Mouse (Mus musculus) macrophage (primary cell): ENCODE measurements around the gene Otulinl. TPM values are rescaled to one million over a fixed set of nuclear protein-coding genes. Genes with fewer than 3 reads are reported as not detected.
A peak's percentile ranks its signal among the peaks of the same experiment; 100 is the strongest.
"Not testable (repeated sequence)": the region's sequence is repeated elsewhere in the genome, so short reads cannot be mapped to it uniquely, and the experiment has no call there.

ENCODE experiments used
- H3K27ac ChIP-seq: fragments of 350-480 bp; formaldehyde crosslinking; 2 replicates; pipeline ENCODE4 v1.9.0; 2021
- H3K36me3 ChIP-seq: fragments of 350-480 bp; formaldehyde crosslinking; 2 replicates; pipeline ENCODE4 v1.9.0; 2021; ENCODE audit errors: inconsistent target
- H3K4me3 ChIP-seq: fragments of 350-480 bp; formaldehyde crosslinking; 2 replicates; pipeline ENCODE4 v1.9.0; 2021; ENCODE audit errors: inconsistent target
- H3K79me2 ChIP-seq: fragments of 350-480 bp; formaldehyde crosslinking; 2 replicates; pipeline ENCODE4 v1.9.0; 2021; ENCODE audit errors: inconsistent target
- WGBS: methylation state at CpG from one replicate; pipeline ENCODE4 v1.1.7; 2026; ENCODE audit warnings: inconsistent platforms; ENCODE audit not compliant: missing documents; 5-methylcytosine and 5-hydroxymethylcytosine counted together
- polyA plus RNA-seq: library from polyadenylated mRNA; stranded (reverse); fragments of 250-400 nt; gene quantifications from 3 replicates; pipeline ENCODE4 v1.2.4, GENCODE M21; 2018; ENCODE audit warnings: inconsistent platforms
- total RNA-seq, 78 experiments: library from RNA; depleted of rRNA; stranded (reverse); fragments of 250-400 nt; gene quantifications; 1 replicate in 9 of 78; 2 replicates in 24 of 78; 3 replicates in 43 of 78; 4 replicates in 2 of 78; pipeline ENCODE4 v1.2.4; 2018; ENCODE audit warnings: inconsistent platforms in 56 of 78

Gene Otulinl
- 100 to 1,000 TPM in 8 of 26 experiments, 10 to 100 TPM in 18; 19.8 to 170 (median 74.5) TPM for total RNA-seq (2018; cell fraction: chromatin; rRNA removed)
- total RNA-seq (2018; cell fraction: cytosol; rRNA removed), result 100 to 1,000 TPM in 9 of 26 experiments, 10 to 100 TPM in 17; 38.0 to 139 (median 90.4) TPM
- 100 to 1,000 TPM in 12 of 26 experiments, 10 to 100 TPM in 14; 31.4 to 206 (median 98.5) TPM for total RNA-seq (2018; cell fraction: nucleus; rRNA removed)
- 61.1 to 168 TPM (median 87.5 TPM) in 3 replicates for polyA plus RNA-seq

DNA sequence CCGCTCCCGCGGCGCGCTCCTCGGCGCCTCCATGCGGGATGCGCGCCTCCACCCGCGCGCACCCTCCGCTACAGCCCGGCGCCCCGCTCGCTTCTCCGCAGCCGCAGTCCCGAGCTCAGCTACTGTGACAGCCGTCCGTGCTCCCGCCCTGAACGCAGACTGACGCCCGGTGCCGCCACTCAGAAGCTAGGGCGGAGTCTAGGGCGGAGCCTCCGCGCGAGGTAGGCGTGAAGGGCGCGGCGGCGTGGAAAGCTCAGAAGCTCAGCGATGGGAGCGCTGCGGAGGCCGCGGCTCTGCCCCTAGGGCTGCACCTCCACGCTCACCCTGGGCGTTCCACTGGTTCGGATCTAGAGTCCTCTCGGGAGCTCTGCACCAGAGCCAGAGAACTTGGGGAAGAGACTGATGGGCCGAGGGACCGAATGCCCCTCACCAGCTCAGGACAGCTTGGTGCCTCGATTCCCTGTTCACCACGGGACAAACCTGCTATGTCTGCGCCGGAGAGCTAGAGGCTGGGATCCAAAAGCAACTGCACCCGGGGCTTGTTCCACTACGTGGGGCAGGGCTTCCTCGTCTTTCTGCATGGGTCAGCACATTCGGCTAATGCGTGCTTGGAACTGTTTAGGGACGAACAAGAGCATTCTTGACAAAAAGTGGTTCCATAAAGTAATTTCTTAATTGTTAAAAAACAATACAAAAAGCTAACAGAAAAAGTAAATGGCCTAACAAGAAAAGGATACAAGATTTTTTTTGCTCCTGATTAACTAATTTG is at the start of gene Otulinl:
Gene Otulinl, minus strand, starts transcription at position 161 of the 769 bp plus-strand sequence.
- H3K36me3 ChIP-seq, result no peaks in the 10 kb centered on the region
- WGBS, result 3% methylated on average over 56 of the region's 59 CpGs
- H3K4me3 ChIP-seq, result peak within 1 kb of the TSS; percentile 77
- peak within 1 kb of the TSS; percentile 84 for H3K27ac ChIP-seq
- H3K79me2 ChIP-seq, result peaks cover 46% of the 10 kb centered on the region

GRCm38 (mm10) chr15:27726228-27726627 is 44.8 kb upstream of the Otulinl start:
- Histone ChIP-seq H3K4me3 (no peak overlapping the region), H3K27ac (peak overlapping the region; percentile 97), H3K36me3 (no peaks in the 10 kb centered on the region), H3K79me2 (no peaks in the 10 kb centered on the region)
- 16% methylated on average over 6 of the region's 6 CpGs for WGBS

- H3K27ac ChIP-seq, result peak overlapping the region; percentile 97
- H3K36me3 ChIP-seq, result no peaks in the 10 kb centered on the region
- 21% methylated on average over 9 of the region's 9 CpGs for WGBS
- H3K4me3 ChIP-seq, result no peak overlapping the region
- no peaks in the 10 kb centered on the region for H3K79me2 ChIP-seq
Observed at GRCm38 (mm10) chr15:27724796-27725680, 43.7 kb upstream of the Otulinl start.

- Histone ChIP-seq H3K27ac (peak overlapping the region; percentile 97), H3K79me2 (no peaks in the 10 kb centered on the region), H3K4me3 (no peak overlapping the region), H3K36me3 (no peaks in the 10 kb centered on the region)
- 20% methylated on average over 6 of the region's 6 CpGs for WGBS
Observed at GRCm38 (mm10) chr15:27724298-27724697, 42.9 kb upstream of the Otulinl start.

- H3K27ac ChIP-seq, result peak overlapping the region; percentile 97
- H3K4me3 ChIP-seq, result no peak overlapping the region
- no peaks in the 10 kb centered on the region for H3K36me3 ChIP-seq
- WGBS, result 72% methylated on average over 6 of the region's 6 CpGs
- no peaks in the 10 kb centered on the region for H3K79me2 ChIP-seq
Observed at GRCm38 (mm10) chr15:27723746-27724145, 42.4 kb upstream of the Otulinl start.

- H3K4me3 ChIP-seq, H3K36me3 ChIP-seq, H3K27ac ChIP-seq, H3K79me2 ChIP-seq: not testable (repeated sequence)
- WGBS, result 98% methylated on average over 6 of the region's 8 CpGs
Observed at GRCm38 (mm10) chr15:27720297-27720696, 38.9 kb upstream of the Otulinl start.

GRCm38 (mm10) chr15:27718668-27719067 is 37.3 kb upstream of the Otulinl start:
- 89% methylated on average over 7 of the region's 7 CpGs for WGBS
- H3K4me3 ChIP-seq, result no peak overlapping the region
- no peaks in the 10 kb centered on the region for H3K79me2 ChIP-seq
- H3K27ac ChIP-seq, result no peak overlapping the region
- H3K36me3 ChIP-seq, result no peaks in the 10 kb centered on the region

GRCm38 (mm10) chr15:27715331-27715730 is 34.0 kb upstream of the Otulinl start:
- WGBS, result 30% methylated on average over 3 of the region's 3 CpGs
- Histone ChIP-seq H3K36me3 (no peaks in the 10 kb centered on the region), H3K27ac (peak overlapping the region; percentile 25), H3K4me3 (no peak overlapping the region), H3K79me2 (no peaks in the 10 kb centered on the region)

GRCm38 (mm10) chr15:27710698-27711097 is 29.3 kb upstream of the Otulinl start:
- Histone ChIP-seq H3K4me3 (no peak overlapping the region), H3K79me2 (no peaks in the 10 kb centered on the region)
- WGBS, result 94% methylated on average over 7 of the region's 9 CpGs

DNA sequence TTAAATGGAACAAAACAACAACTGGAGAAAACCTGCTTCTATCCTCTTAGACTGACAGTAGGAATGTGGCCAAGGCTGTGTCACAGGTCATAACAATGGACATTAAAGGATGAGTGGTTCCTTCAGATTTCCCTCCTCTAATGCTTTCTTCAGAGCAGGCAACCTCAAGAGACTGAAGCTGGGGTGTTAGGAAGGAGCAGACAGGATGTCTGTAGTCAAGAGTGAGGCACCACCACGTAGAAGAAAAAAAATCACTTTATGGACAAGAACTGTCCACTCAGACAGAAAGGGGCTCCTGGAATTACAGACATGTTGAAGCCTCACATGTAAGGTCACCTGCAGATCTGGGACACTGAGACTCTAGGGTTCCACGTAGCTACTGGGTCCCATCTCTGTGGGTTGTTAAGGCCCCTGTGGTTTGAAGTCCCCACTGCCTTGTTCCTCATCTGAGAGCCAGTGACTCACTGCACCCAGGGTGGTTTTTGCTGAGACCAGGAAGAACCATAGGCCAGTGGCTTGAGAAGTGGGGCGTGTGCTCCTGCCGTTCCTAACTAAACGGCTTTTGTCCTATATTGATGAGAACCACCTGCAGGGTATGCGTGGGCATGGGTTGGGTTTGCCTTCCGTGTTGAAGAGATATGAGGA is 27.7 kb upstream of the Otulinl start:
- 9% methylated on average over 7 of the region's 7 CpGs for WGBS
- H3K36me3 ChIP-seq, result no peaks in the 10 kb centered on the region
- no peak overlapping the region for H3K4me3 ChIP-seq
- H3K27ac ChIP-seq, result peak overlapping the region; percentile 96
- no peaks in the 10 kb centered on the region for H3K79me2 ChIP-seq

More at GRCm38 (mm10) chr15:27710698-27711097, 29.3 kb upstream of the Otulinl start:
- Histone ChIP-seq H3K27ac (no peak overlapping the region), H3K36me3 (no peaks in the 10 kb centered on the region)

GRCm38 (mm10) chr15:27708499-27708898 is 27.1 kb upstream of the Otulinl start:
- Histone ChIP-seq H3K79me2 (no peaks in the 10 kb centered on the region), H3K36me3 (no peaks in the 10 kb centered on the region), H3K4me3 (no peak overlapping the region), H3K27ac (peak overlapping the region; percentile 96)
- WGBS, result 0% methylated on average over 1 of the region's 3 CpGs

- Histone ChIP-seq H3K4me3 (no peak overlapping the region), H3K27ac (peak overlapping the region; percentile 98), H3K79me2 (no peaks in the 10 kb centered on the region), H3K36me3 (no peaks in the 10 kb centered on the region)
- WGBS, result 0% methylated on average over 1 of the region's 1 CpGs
Observed at GRCm38 (mm10) chr15:27702972-27703313, 21.6 kb upstream of the Otulinl start.

- Histone ChIP-seq H3K27ac (peak overlapping the region; percentile 98), H3K4me3 (no peak overlapping the region)
- WGBS, result 3% methylated on average over 11 of the region's 11 CpGs
Observed at GRCm38 (mm10) chr15:27702031-27702971, 20.9 kb upstream of the Otulinl start.

More at GRCm38 (mm10) chr15:27702031-27702971, 20.9 kb upstream of the Otulinl start:
- H3K36me3 ChIP-seq, result no peaks in the 10 kb centered on the region
- H3K79me2 ChIP-seq, result no peaks in the 10 kb centered on the region
